Mouse (Mus musculus): ENCODE data around the gene Mid1. TPM values are rescaled to one million over a fixed set of nuclear protein-coding genes. Genes with fewer than 3 reads are reported as not detected.

Mid1 gene
- 6.1 and 8.5 TPM in 2 replicates for total RNA-seq (2014; rRNA removed)
- polyA plus RNA-seq (2015; fragmentation: Nextera tagmentation; extraction: Ambion mirVana), result 3.8 TPM in 2 replicates

DNA sequence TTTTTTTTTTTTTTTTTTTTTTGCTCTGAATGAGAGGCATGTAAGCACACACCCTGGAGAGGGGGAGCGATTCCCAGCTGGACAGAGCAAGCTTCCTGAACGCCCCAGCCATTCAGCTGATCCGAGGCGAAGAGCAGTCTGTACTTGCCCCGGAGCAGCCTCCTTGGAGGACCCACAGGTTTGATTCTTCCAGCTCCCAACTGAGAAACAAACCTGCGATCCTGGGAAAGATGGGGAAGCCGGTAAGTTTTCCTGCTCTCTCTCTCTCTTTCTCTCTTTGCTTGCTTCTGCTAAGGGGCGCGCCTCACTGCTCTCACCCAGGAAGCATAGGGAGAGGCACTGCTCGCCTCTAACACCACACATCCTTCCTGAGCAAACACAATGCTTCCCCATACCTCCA lies at the start of gene Mid1:
Gene Mid1, plus strand, starts transcription at position 69 of the 400 bp plus-strand sequence.
- Histone ChIP-seq H3K4me1 (ENCODE audit: insufficient read depth, low read length) (no peaks in the 10 kb centered on the region), H3K36me3 (ENCODE audit: insufficient read depth, low read length) (no peaks in the 10 kb centered on the region), H3K9ac (replicated peaks; ENCODE audit: low read length) (no peak within 1 kb of the TSS), H3K4me2 (ENCODE audit: low read depth, low read length) (peak within 1 kb of the TSS; percentile 49), H3K27me3 (ENCODE audit: insufficient read depth, low read length) (no peaks in the 10 kb centered on the region; the same call in 1 of the 2 replicates), H3K4me3 (ENCODE audit: low read length) (peak within 1 kb of the TSS; percentile 27), H3K27ac (no peak within 1 kb of the TSS), H3K9me3 (ENCODE audit: low read length) (no peaks in the 10 kb centered on the region)
- no peak for DNase-seq (ENCODE audit: low spot score)
- 21% methylated on average over 10 of the region's 10 CpGs for WGBS
- no peak for ATAC-seq
- no peak for TF ChIP-seq CTCF (IDR thresholded peaks at IDR 0.05; ENCODE audit: low read depth)

DNA sequence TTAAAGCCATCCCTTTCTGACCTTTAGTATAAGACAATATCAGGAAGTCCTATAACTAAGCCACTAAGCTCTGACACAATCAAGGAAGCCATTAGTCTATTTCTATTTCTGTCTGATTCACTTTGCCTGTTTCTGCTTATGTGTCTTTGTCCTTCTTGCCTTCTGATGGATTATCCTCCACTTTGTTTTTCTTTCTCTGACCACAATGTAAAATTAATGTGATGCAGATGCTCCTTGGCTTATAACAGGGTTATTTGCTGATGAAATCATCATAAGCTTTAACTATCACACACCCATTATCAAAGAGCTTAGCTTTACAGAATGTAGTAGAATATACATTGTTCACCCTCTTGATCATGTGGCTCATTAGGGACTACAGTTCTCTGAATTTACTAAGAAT lies 11.9 kb upstream of the Mid1 start:
- no peak overlapping the region for H3K4me2 ChIP-seq (ENCODE audit: low read depth, low read length)
- no peak overlapping the region for H3K9ac ChIP-seq (replicated peaks; ENCODE audit: low read length)
- no peaks in the 10 kb centered on the region for H3K36me3 ChIP-seq (ENCODE audit: insufficient read depth, low read length)
- no peaks in the 10 kb centered on the region for H3K4me1 ChIP-seq (ENCODE audit: insufficient read depth, low read length)
- DNase-seq (ENCODE audit: low spot score) (no peak), ATAC-seq (no peak)
- H3K4me3 ChIP-seq (ENCODE audit: low read length), result no peak overlapping the region
- H3K27me3 ChIP-seq (ENCODE audit: insufficient read depth, low read length), result no peaks in the 10 kb centered on the region
- no peaks in the 10 kb centered on the region for H3K9me3 ChIP-seq (ENCODE audit: low read length)
- no peak overlapping the region for H3K27ac ChIP-seq
- no peak for TF ChIP-seq CTCF (IDR thresholded peaks at IDR 0.05; ENCODE audit: low read depth)

DNA sequence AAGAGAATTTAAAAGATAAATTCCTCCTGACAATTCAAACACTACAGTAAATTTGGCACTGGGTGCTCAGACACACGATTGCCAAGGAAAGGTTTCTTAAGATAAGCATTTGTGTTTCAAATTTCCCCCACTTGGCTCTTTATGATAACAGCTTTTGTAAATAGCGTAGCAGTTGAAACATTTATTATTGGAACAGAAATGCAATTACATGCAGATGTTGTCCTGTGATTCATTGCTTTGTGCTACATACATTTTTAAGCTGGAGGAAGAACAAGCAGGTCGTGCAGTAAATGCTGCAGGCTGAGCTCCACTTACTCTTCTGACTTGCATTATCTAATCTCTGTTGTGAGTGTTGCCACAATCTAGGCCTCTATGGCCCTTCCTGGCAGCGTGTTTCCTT lies 8.7 kb upstream of the Mid1 start:
- no peaks in the 10 kb centered on the region for H3K36me3 ChIP-seq (ENCODE audit: insufficient read depth, low read length)
- no peaks in the 10 kb centered on the region for H3K4me1 ChIP-seq (ENCODE audit: insufficient read depth, low read length)
- DNase-seq (ENCODE audit: low spot score) (no peak), ATAC-seq (no peak)
- no peak overlapping the region for H3K27ac ChIP-seq
- no peak overlapping the region for H3K4me2 ChIP-seq (ENCODE audit: low read depth, low read length)
- H3K9ac ChIP-seq (replicated peaks; ENCODE audit: low read length), result no peak overlapping the region
- H3K27me3 ChIP-seq (ENCODE audit: insufficient read depth, low read length), result no peaks in the 10 kb centered on the region
- 63% methylated on average over 4 of the region's 4 CpGs for WGBS
- H3K9me3 ChIP-seq (ENCODE audit: low read length), result no peaks in the 10 kb centered on the region
- TF ChIP-seq CTCF (IDR thresholded peaks at IDR 0.05; ENCODE audit: low read depth), result no peak
- no peak overlapping the region for H3K4me3 ChIP-seq (ENCODE audit: low read length)

DNA sequence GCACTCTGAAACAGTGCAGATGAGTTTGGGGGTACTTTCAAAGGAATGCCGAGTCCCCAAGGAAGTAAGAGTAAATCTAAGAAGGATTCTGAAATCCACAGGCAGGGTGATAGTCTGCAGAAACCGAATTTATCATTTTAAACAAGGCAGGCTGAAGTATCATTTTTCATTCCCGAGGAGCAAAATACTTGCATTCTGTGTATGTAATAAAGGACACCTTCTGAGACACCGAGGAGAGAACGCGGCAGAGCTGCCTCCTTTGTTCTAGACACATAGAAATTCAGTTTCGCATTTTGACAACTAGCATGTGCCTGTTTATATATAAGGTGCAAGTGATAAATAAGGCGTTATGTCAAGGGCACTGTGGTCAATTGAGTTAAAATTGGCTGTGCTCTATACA lies 732 bp downstream of the Mid1 start:
- WGBS, result 37% methylated on average over 8 of the region's 8 CpGs
- H3K27ac ChIP-seq, result no peak overlapping the region
- H3K27me3 ChIP-seq (ENCODE audit: insufficient read depth, low read length), result no peaks in the 10 kb centered on the region; the same call in 1 of the 2 replicates
- no peaks in the 10 kb centered on the region for H3K9me3 ChIP-seq (ENCODE audit: low read length)
- H3K4me2 ChIP-seq (ENCODE audit: low read depth, low read length), result peak overlapping the region; percentile 49
- H3K4me1 ChIP-seq (ENCODE audit: insufficient read depth, low read length), result no peaks in the 10 kb centered on the region
- H3K9ac ChIP-seq (replicated peaks; ENCODE audit: low read length), result no peak overlapping the region
- H3K4me3 ChIP-seq (ENCODE audit: low read length), result peak overlapping the region; percentile 27; the same call in 1 of the 2 replicates
- TF ChIP-seq CTCF (IDR thresholded peaks at IDR 0.05; ENCODE audit: low read depth), result no peak
- ATAC-seq (no peak), DNase-seq (ENCODE audit: low spot score) (no peak)
- no peaks in the 10 kb centered on the region for H3K36me3 ChIP-seq (ENCODE audit: insufficient read depth, low read length)

DNA sequence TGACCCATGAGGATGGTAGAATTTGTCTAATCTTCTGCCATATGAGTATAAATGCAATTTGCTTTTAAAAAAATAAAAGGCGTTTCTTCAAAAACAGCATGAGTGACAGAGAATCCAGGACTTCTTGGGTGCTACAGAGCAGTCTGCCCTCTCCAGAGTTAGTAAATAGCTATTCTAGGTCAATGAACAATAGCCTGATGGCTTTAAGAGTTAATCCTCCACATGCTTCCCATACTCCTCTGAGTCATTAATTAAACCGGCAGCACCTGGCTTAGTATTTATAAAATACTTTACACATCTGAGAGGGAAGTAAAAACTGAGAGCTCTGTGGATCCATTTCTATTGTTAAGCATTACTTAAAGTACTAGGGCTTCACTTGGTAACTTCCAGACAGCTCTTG lies 6.2 kb downstream of the Mid1 start:
- TF ChIP-seq CTCF (IDR thresholded peaks at IDR 0.05; ENCODE audit: low read depth), result no peak
- H3K9me3 ChIP-seq (ENCODE audit: low read length), result no peaks in the 10 kb centered on the region

DNA sequence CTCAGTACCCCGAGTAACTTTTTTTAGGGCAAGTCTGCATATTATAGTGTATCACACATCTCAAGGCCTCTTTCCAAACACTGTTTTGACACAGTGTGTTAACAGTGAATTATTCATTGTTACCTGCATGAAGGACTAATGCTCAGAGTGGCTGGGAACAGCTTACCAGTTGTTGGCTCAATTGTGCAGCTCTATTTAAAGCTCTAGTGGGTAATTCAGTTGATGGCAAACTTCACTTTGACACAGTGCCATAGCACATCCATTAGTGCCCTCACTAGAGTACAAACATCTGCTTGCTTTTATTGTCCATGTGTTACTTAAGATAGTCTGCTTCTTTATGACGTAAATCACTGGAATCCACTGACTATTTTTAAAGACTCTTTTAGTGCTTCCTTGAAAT lies 6.7 kb downstream of the Mid1 start:
- Histone ChIP-seq H3K9ac (replicated peaks; ENCODE audit: low read length) (no peak overlapping the region), H3K36me3 (ENCODE audit: insufficient read depth, low read length) (no peaks in the 10 kb centered on the region), H3K4me1 (ENCODE audit: insufficient read depth, low read length) (no peaks in the 10 kb centered on the region), H3K4me3 (ENCODE audit: low read length) (no peak overlapping the region), H3K4me2 (ENCODE audit: low read depth, low read length) (no peak overlapping the region), H3K27me3 (ENCODE audit: insufficient read depth, low read length) (no peaks in the 10 kb centered on the region; the same call in 1 of the 2 replicates), H3K9me3 (ENCODE audit: low read length) (no peaks in the 10 kb centered on the region), H3K27ac (no peak overlapping the region)
- no peak for DNase-seq (ENCODE audit: low spot score)
- no peak for ATAC-seq
- no peak for TF ChIP-seq CTCF (IDR thresholded peaks at IDR 0.05; ENCODE audit: low read depth)
- WGBS, result 70% methylated on average over 2 of the region's 2 CpGs

More for the DNA sequence above, 6.2 kb downstream of the Mid1 start:
- DNase-seq (ENCODE audit: low spot score) (no peak), ATAC-seq (no peak)
- H3K4me2 ChIP-seq (ENCODE audit: low read depth, low read length), result no peak overlapping the region
- no peak overlapping the region for H3K9ac ChIP-seq (replicated peaks; ENCODE audit: low read length)
- H3K4me1 ChIP-seq (ENCODE audit: insufficient read depth, low read length), result no peaks in the 10 kb centered on the region
- no peaks in the 10 kb centered on the region for H3K36me3 ChIP-seq (ENCODE audit: insufficient read depth, low read length)
- WGBS, result 67% methylated on average over 2 of the region's 2 CpGs
- no peak overlapping the region for H3K4me3 ChIP-seq (ENCODE audit: low read length)
- H3K27ac ChIP-seq, result no peak overlapping the region
- no peaks in the 10 kb centered on the region; the same call in 1 of the 2 replicates for H3K27me3 ChIP-seq (ENCODE audit: insufficient read depth, low read length)

DNA sequence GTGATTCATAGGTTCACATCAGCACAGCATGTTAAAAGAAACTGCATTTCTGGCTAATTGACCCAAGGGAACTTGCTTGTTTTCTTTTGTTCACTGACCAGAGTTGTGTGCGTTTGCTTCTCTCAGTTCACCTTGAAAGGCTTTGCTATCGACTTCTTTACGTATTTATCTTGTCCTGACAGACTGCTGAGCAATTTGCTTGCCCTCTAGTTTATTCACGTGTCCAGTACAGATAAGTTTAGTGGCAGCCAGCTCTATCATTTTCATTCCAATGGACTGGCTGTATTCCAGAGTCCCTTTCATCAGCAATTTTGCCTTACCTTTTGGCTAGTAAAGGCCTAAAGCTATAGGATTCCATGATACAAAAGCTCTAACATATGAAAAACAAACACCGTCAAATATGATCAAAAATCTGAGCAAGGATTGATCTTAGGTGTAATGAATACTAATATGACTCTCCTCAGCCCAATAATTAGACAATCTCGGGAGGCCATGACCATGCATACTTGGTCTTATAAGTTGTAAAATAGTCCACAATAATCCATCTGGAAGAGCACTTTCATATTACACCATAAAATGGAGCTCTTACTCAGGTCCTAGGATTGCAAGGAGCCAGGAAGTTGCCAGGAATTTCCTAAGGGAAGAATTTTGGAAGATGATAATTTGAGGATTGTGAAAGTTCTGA lies 7.4 kb downstream of the Mid1 start:
- ATAC-seq (no peak), DNase-seq (ENCODE audit: low spot score) (no peak)
- H3K4me3 ChIP-seq (ENCODE audit: low read length), result no peak overlapping the region
- no peak for TF ChIP-seq CTCF (IDR thresholded peaks at IDR 0.05; ENCODE audit: low read depth)
- no peak overlapping the region for H3K4me2 ChIP-seq (ENCODE audit: low read depth, low read length)
- no peaks in the 10 kb centered on the region for H3K9me3 ChIP-seq (ENCODE audit: low read length)
- no peaks in the 10 kb centered on the region for H3K4me1 ChIP-seq (ENCODE audit: insufficient read depth, low read length)
- H3K27ac ChIP-seq, result no peak overlapping the region
- H3K27me3 ChIP-seq (ENCODE audit: insufficient read depth, low read length), result no peaks in the 10 kb centered on the region
- H3K9ac ChIP-seq (replicated peaks; ENCODE audit: low read length), result no peak overlapping the region
- no peaks in the 10 kb centered on the region for H3K36me3 ChIP-seq (ENCODE audit: insufficient read depth, low read length)
- 69% methylated on average over 6 of the region's 6 CpGs for WGBS
